Mouse (Mus musculus) liver, adult 2 months (tissue): ENCODE measurements around the gene Il12rb2. TPM values are rescaled to one million over a fixed set of nuclear protein-coding genes. Genes with fewer than 3 reads are reported as not detected.

ENCODE experiments used
- DNase-seq: peaks from one replicate; pipeline ENCODE4 v3.0.0-alpha.2; 2011; ENCODE audit warnings: low read depth, low spot score; ENCODE audit errors: extremely low read depth
- H3K27ac ChIP-seq: fragments of 200-500 bp; replicated peaks from 2 replicates; pipeline ENCODE4 v1.5.1; 2012; ENCODE audit warnings: low read depth, mild to moderate bottlenecking, control low read depth, inconsistent platforms, low read length; ENCODE audit not compliant: insufficient read depth
- H3K27me3 ChIP-seq: fragments of 200-500 bp; 2 replicates; pipeline ENCODE4 v1.6.1; 2012; ENCODE audit warnings: mild to moderate bottlenecking, moderate library complexity, low read length, inconsistent platforms; ENCODE audit not compliant: control insufficient read depth, insufficient read depth
- H3K36me3 ChIP-seq: fragments of 200-500 bp; 2 replicates; pipeline ENCODE4 v1.6.1; 2012; ENCODE audit warnings: low read length, inconsistent platforms; ENCODE audit not compliant: control insufficient read depth, insufficient read depth
- H3K4me1 ChIP-seq: fragments of 200-500 bp; 2 replicates; pipeline ENCODE4 v1.6.1; 2011; ENCODE audit warnings: low read length; ENCODE audit not compliant: control insufficient read depth, insufficient read depth
- H3K4me3 ChIP-seq: fragments of 200-500 bp; 2 replicates; pipeline ENCODE4 v1.5.1; 2011; ENCODE audit warnings: low read depth, mild to moderate bottlenecking, control low read depth, low read length, moderate library complexity; ENCODE audit not compliant: insufficient read depth
- H3K79me2 ChIP-seq: fragments of 200-500 bp; 2 replicates; pipeline ENCODE4 v1.6.1; 2012; ENCODE audit warnings: inconsistent platforms, mild to moderate bottlenecking, low read length, moderate library complexity; ENCODE audit not compliant: control insufficient read depth, insufficient read depth
- H3K9ac ChIP-seq: fragments of 200-500 bp; 2 replicates; pipeline ENCODE4 v1.6.1; 2012; ENCODE audit warnings: low read depth, mild to moderate bottlenecking, control low read depth, inconsistent platforms, low read length
- CTCF ChIP-seq: fragments of 200-500 bp; IDR thresholded peaks from 2 replicates; pipeline ENCODE4 v1.5.1; 2011; ENCODE audit warnings: low read depth, low read length, control low read depth
- POLR2A ChIP-seq: fragments of 200-500 bp; IDR thresholded peaks from 2 replicates; pipeline ENCODE4 v1.6.1; 2011; ENCODE audit warnings: low read length, control low read depth; ENCODE audit not compliant: insufficient read depth; ENCODE audit errors: extremely low read depth
- WGBS: fragments of 180-500 bp; shearing (Covaris S2); methylation state at CpG from one replicate; pipeline ENCODE4 v1.1.7; 2018; 5-methylcytosine and 5-hydroxymethylcytosine counted together
- polyA plus RNA-seq: library from polyadenylated mRNA; depleted of rRNA; stranded (reverse); fragments of >200 nt; gene quantifications from 2 replicates; pipeline ENCODE4 v1.2.3, GENCODE M21; 2012
- total RNA-seq: library from RNA; depleted of rRNA; stranded (reverse); fragments of >200 nt; gene quantifications from 2 replicates; pipeline ENCODE4 v1.2.3, GENCODE M21; 2014

Il12rb2 gene
- total and polyA plus RNA-seq, 2 experiments: 0.09 to 0.20 TPM

DNA sequence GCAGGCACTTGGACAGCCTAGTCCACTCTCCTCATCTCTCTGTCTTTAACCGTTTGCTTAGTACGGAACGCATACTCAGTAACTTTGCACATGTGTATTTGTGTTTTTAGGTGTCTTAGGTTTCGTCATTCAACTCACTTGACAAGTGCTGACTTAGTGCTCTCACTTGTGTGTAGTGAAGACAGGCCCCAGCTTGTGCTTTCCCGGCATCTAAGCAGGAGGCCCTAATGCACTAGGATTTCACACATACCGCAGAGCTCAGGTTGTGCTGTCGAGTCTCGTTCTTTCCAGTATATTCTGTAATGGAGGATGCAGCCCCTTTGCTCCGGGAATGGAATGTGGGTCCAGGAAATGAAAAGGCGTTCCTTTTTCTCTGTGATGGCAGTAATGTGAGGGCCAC lies 72.8 kb downstream of the Il12rb2 start:
- TF ChIP-seq POLR2A (no peak), CTCF (no peak)
- no peak overlapping the region for H3K9ac ChIP-seq
- H3K79me2 ChIP-seq: no peaks in the 10 kb centered on the region
- H3K27ac ChIP-seq: no peak overlapping the region
- H3K4me1 ChIP-seq: peaks cover 16% of the 10 kb centered on the region
- H3K27me3 ChIP-seq: no peaks in the 10 kb centered on the region
- no peak for DNase-seq
- WGBS: 88% methylated on average over 10 of the region's 10 CpGs
- no peaks in the 10 kb centered on the region for H3K36me3 ChIP-seq
- H3K4me3 ChIP-seq: no peak overlapping the region

- TF ChIP-seq POLR2A (no peak), CTCF (no peak)
- Histone ChIP-seq H3K27me3 (no peaks in the 10 kb centered on the region), H3K4me1 (peaks cover 16% of the 10 kb centered on the region), H3K27ac (no peak overlapping the region), H3K9ac (no peak overlapping the region), H3K79me2 (no peaks in the 10 kb centered on the region), H3K4me3 (no peak overlapping the region), H3K36me3 (no peaks in the 10 kb centered on the region)
- WGBS: 48% methylated on average over 4 of the region's 4 CpGs
- peak; percentile 66 for DNase-seq
Observed at GRCm38 (mm10) chr6:67302471-67302870, 73.5 kb downstream of the Il12rb2 start.

DNA sequence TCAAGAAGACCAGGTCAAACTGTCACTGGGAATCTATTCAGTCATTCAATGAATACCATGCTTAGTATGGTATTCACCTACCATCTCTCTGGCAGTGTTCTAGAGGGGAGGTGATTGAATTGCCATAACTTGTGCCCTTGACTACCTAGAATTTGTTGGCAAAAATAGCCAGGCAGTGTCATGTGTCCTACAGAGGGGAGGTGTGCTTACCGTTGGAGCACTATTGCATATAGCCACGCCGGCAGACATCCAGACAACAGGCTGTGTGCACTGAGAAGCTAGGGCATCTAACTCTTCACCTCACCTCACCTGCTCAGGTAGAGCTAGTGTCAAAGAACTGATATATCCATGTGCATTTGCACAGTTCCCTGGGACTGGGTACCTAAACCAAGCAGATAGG lies 74.8 kb downstream of the Il12rb2 start:
- peaks cover 16% of the 10 kb centered on the region for H3K4me1 ChIP-seq
- H3K79me2 ChIP-seq: no peaks in the 10 kb centered on the region
- H3K4me3 ChIP-seq: no peak overlapping the region
- 64% methylated on average over 3 of the region's 3 CpGs for WGBS
- no peaks in the 10 kb centered on the region for H3K27me3 ChIP-seq
- no peak overlapping the region for H3K9ac ChIP-seq
- no peak overlapping the region; the same call in 1 of the 2 replicates for H3K27ac ChIP-seq
- no peak for DNase-seq
- no peaks in the 10 kb centered on the region for H3K36me3 ChIP-seq
- TF ChIP-seq POLR2A (no peak), CTCF (no peak)

DNA sequence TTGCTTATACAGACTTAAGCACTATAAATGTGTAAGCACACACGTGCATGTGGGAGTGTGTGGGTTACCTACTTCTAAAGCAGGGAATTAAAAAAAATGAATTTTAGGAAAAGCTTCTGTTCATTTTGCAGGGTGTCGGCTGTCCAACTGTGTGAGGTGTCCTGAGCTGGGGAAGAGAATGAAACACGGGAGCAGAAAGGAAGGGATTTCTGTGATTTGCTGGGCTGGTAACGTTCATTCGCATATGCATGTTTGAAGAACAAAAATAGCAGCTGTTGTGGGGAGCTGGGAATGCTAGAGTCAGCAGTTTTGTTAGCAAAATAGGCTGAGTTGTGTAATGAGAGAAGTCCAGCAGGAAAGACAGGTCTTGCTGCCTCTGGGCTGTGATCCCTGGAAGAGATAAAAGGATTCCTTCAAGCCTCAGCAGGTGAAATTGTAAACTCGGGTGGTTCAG lies 75.3 kb downstream of the Il12rb2 start:
- no peaks in the 10 kb centered on the region for H3K79me2 ChIP-seq
- TF ChIP-seq CTCF (no peak), POLR2A (no peak)
- WGBS: 9% methylated on average over 6 of the region's 6 CpGs
- H3K4me3 ChIP-seq: no peak overlapping the region
- H3K27me3 ChIP-seq: no peaks in the 10 kb centered on the region
- H3K27ac ChIP-seq: peak overlapping the region; percentile 71
- H3K9ac ChIP-seq: no peak overlapping the region
- no peaks in the 10 kb centered on the region for H3K36me3 ChIP-seq
- peaks cover 16% of the 10 kb centered on the region for H3K4me1 ChIP-seq
- DNase-seq: peak; percentile 83

DNA sequence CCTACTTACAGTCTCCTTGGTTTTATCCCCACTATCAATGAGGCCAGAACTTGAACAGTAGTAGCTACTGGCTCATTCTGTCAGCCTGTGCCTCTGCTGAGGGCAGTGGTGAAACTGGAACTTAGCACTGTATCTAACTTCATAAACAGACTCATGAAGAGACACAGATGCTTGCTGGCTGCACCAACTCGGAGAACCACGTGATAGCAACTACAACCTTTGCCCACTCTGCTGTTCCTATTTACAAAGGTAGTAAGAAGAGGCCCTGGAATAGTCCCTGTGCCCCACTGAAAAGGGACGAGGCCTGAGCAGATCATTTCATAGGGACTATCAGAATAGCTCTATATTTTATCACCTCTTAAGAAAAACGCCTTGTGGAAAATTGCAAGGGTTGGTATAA lies 75.7 kb downstream of the Il12rb2 start:
- no peak for TF ChIP-seq POLR2A
- no peaks in the 10 kb centered on the region for H3K27me3 ChIP-seq
- no peak overlapping the region for H3K9ac ChIP-seq
- H3K27ac ChIP-seq: peak overlapping the region; percentile 71
- 19% methylated on average over 4 of the region's 4 CpGs for WGBS
- no peaks in the 10 kb centered on the region for H3K36me3 ChIP-seq
- peak; percentile 96 for DNase-seq
- no peak overlapping the region for H3K4me3 ChIP-seq
- H3K4me1 ChIP-seq: peaks cover 16% of the 10 kb centered on the region
- H3K79me2 ChIP-seq: no peaks in the 10 kb centered on the region

DNA sequence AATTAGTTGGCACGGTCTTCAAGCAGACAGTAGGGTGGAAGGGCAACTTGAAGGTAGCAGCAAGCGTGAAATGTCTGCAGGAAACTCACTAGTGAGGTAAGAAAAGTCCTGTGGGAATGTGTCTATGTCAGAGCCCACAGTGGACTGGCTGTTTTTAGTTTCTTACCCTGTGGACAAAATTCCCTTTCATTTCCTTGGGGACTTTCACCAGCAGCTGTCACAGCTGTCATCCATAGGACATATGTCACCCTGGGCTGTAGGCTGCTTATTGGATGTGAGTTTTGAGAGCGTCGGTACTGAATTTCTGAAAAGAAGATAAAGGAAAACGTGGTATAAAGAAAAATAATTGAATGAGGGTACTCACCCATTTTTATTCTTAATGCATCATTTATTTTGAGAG lies 77.2 kb downstream of the Il12rb2 start:
- Histone ChIP-seq H3K27ac (no peak overlapping the region), H3K27me3 (no peaks in the 10 kb centered on the region), H3K4me3 (no peak overlapping the region), H3K36me3 (no peaks in the 10 kb centered on the region), H3K4me1 (peaks cover 16% of the 10 kb centered on the region), H3K79me2 (no peaks in the 10 kb centered on the region), H3K9ac (no peak overlapping the region)
- 91% methylated on average over 5 of the region's 5 CpGs for WGBS
- DNase-seq: no peak
- TF ChIP-seq POLR2A (no peak), CTCF (no peak)
